Comparison of ENCODE assay signal across 13 mouse cellular contexts in the genomic region with DNA sequence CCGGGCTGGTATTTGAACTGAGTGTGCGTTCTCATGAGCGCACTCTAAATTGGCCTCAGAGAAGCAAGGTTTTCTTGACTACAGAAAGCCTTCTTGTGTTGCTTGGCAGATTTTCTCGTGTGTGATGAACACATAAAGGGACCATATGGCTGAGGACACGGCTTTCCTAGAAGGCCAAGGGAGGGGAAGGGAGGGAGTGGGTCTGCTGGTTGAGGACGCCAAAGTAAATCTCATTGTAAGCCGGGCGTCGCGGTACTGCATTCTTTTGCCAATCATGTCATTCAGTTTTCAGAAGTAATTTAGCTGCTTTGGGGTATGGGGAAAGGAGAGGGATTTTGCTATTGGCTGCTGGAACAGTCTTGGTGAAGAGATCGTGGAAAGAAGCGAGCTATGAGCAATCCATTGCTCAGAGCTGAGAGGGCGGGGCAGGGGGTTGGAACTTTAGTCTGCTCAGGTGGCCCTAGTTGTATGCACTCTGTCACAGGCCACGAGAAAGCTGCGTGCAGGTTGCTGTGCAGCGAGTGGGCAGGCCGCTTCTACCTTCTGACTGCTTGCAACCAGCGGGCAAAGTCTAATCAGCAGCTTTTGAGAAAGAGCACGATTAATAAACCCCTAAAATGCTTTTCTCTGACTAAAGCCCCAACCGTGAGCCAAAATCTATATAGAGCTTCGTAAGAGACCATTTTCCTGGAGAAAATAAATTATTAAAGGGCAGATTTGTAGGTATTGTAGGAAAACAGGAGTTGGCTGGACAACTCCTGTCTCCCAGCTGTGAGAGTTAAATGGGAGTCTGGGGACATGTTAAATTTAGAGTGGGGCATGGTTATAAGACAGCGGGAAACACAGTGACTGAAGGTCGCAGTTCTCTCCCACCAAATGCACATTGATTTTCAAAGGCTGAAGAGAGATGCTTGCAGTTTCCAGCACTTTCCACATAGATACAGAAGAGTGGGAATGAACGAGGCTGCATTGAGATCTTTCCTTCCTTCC.
DNase-seq lines count a peak whose midpoint lies in the region; ATAC-seq lines count a peak whose summit lies in the region.
"Had no signal": no experiment of that assay in that cellular context is flagged by ENCODE, and none has a peak within 500 bp of the region (broad histone marks: within the 10 kb centered on the region; RNA-seq: fewer than 3 reads in every experiment).

No protein-coding gene starts in this region.

- WGBS in embryonic facial prominence, embryonic 13.5 days = 63% methylated on average over 24 of the region's 24 CpGs
- 84% methylated on average over 24 of the region's 24 CpGs for WGBS in embryonic facial prominence, embryonic 10.5 days
- 73% methylated on average over 24 of the region's 24 CpGs for WGBS in liver, embryonic 16.5 days (ENCODE audit: insufficient replicate concordance)
- 72% methylated on average over 24 of the region's 24 CpGs for WGBS in liver, embryonic 12.5 days (ENCODE audit: insufficient replicate concordance)
- 72% methylated on average over 24 of the region's 24 CpGs for WGBS in intestine, embryonic 16.5 days

- no peak overlapping the region for H3K9ac ChIP-seq in embryonic facial prominence, embryonic 13.5 days
- H3K9ac ChIP-seq in liver, embryonic 16.5 days (ENCODE audit: low read depth, low read length) = no peak overlapping the region
- no peak overlapping the region for H3K9ac ChIP-seq in liver, embryonic 12.5 days
- no peak overlapping the region for H3K9ac ChIP-seq in intestine, embryonic 16.5 days (ENCODE audit: low read depth, low read length)

- DNase-seq in embryonic facial prominence, embryonic 10.5 days (ENCODE audit: low spot score) = no peak
- DNase-seq in retina, embryonic 14.5 days (ENCODE audit: low spot score) = peak; percentile 18
- DNase-seq in left cerebral cortex, postnatal 4 days = no peak
- no peak for DNase-seq in cerebellum, adult 8-10 months
- DNase-seq: adrenal gland, adult 8-10 months; cerebellum, adult 9-11 months; heart, adult 2 months; spleen, adult 18-20 months had no signal

- intact Hi-C loops in left cerebral cortex, postnatal 4 days (cut with DNase I) = no loop called here

- no peak overlapping the region for H3K27ac ChIP-seq in embryonic facial prominence, embryonic 13.5 days
- no peak overlapping the region for H3K27ac ChIP-seq in embryonic facial prominence, embryonic 10.5 days (replicated peaks)
- H3K27ac ChIP-seq in liver, embryonic 16.5 days (ENCODE audit: low read length) = no peak overlapping the region
- no peak overlapping the region for H3K27ac ChIP-seq in liver, embryonic 12.5 days
- H3K27ac ChIP-seq in intestine, embryonic 16.5 days (ENCODE audit: low read length) = no peak overlapping the region
- H3K27ac ChIP-seq: heart, adult 2 months had no signal

- H3K27me3 ChIP-seq in embryonic facial prominence, embryonic 13.5 days = no peaks in the 10 kb centered on the region
- H3K27me3 ChIP-seq in embryonic facial prominence, embryonic 10.5 days (replicated peaks; ENCODE audit: low read depth, poor library complexity, severe bottlenecking) = no peaks in the 10 kb centered on the region
- no peaks in the 10 kb centered on the region for H3K27me3 ChIP-seq in liver, embryonic 16.5 days (ENCODE audit: control insufficient read depth, insufficient read depth, low read depth, low read length)
- no peaks in the 10 kb centered on the region for H3K27me3 ChIP-seq in liver, embryonic 12.5 days (replicated peaks)
- H3K27me3 ChIP-seq in intestine, embryonic 16.5 days (replicated peaks; ENCODE audit: control insufficient read depth, insufficient read depth, low read length) = no peaks in the 10 kb centered on the region

- peak overlapping the region; percentile 32 for H3K4me2 ChIP-seq in embryonic facial prominence, embryonic 13.5 days
- H3K4me2 ChIP-seq in liver, embryonic 16.5 days (ENCODE audit: low read depth, low read length) = no peak overlapping the region
- H3K4me2 ChIP-seq in liver, embryonic 12.5 days = no peak overlapping the region
- H3K4me2 ChIP-seq in intestine, embryonic 16.5 days (ENCODE audit: low read depth, low read length) = peak overlapping the region; percentile 28; the same call in 1 of the 2 replicates

- peaks cover 9% of the 10 kb centered on the region for H3K4me1 ChIP-seq in embryonic facial prominence, embryonic 13.5 days
- peaks cover 7% of the 10 kb centered on the region for H3K4me1 ChIP-seq in embryonic facial prominence, embryonic 10.5 days
- no peaks in the 10 kb centered on the region for H3K4me1 ChIP-seq in liver, embryonic 16.5 days (ENCODE audit: control insufficient read depth, low read depth, low read length)
- H3K4me1 ChIP-seq in liver, embryonic 12.5 days = no peaks in the 10 kb centered on the region
- H3K4me1 ChIP-seq in intestine, embryonic 16.5 days (ENCODE audit: control insufficient read depth, insufficient read depth, low read length) = peaks cover 4% of the 10 kb centered on the region; the same call in 1 of the 2 replicates

- H3K4me3 ChIP-seq in embryonic facial prominence, embryonic 13.5 days = no peak overlapping the region
- no peak overlapping the region for H3K4me3 ChIP-seq in embryonic facial prominence, embryonic 10.5 days
- H3K4me3 ChIP-seq in liver, embryonic 16.5 days (ENCODE audit: low read depth, low read length) = no peak overlapping the region
- no peak overlapping the region for H3K4me3 ChIP-seq in liver, embryonic 12.5 days
- H3K4me3 ChIP-seq in intestine, embryonic 16.5 days (ENCODE audit: low read length) = no peak overlapping the region
- H3K4me3 ChIP-seq: erythroblast, embryonic 14.5 days; heart, adult 2 months had no signal

- no peaks in the 10 kb centered on the region for H3K9me3 ChIP-seq in embryonic facial prominence, embryonic 13.5 days
- H3K9me3 ChIP-seq in embryonic facial prominence, embryonic 10.5 days = no peaks in the 10 kb centered on the region
- H3K9me3 ChIP-seq in liver, embryonic 16.5 days (replicated peaks; ENCODE audit: control insufficient read depth, low read length) = no peaks in the 10 kb centered on the region
- no peaks in the 10 kb centered on the region for H3K9me3 ChIP-seq in liver, embryonic 12.5 days (replicated peaks)
- H3K9me3 ChIP-seq in intestine, embryonic 16.5 days (ENCODE audit: control insufficient read depth, low read length) = no peaks in the 10 kb centered on the region

- H3K36me3 ChIP-seq in embryonic facial prominence, embryonic 13.5 days = peaks cover 2% of the 10 kb centered on the region; the same call in 1 of the 2 replicates
- H3K36me3 ChIP-seq in embryonic facial prominence, embryonic 10.5 days (replicated peaks) = peaks cover 3% of the 10 kb centered on the region
- H3K36me3 ChIP-seq in liver, embryonic 16.5 days (ENCODE audit: control insufficient read depth, insufficient read depth) = no peaks in the 10 kb centered on the region
- no peaks in the 10 kb centered on the region for H3K36me3 ChIP-seq in liver, embryonic 12.5 days
- H3K36me3 ChIP-seq in intestine, embryonic 16.5 days (ENCODE audit: control insufficient read depth, insufficient read depth, low read length) = no peaks in the 10 kb centered on the region

- peak; percentile 37; the same call in 1 of the 2 replicates for ATAC-seq in embryonic facial prominence, embryonic 13.5 days (ENCODE audit: insufficient number of reproducible peaks, insufficient read depth, low FRiP score, low TSS enrichment, low read depth)
- peak; percentile 50; the same call in 1 of the 2 replicates for ATAC-seq in liver, embryonic 16.5 days (ENCODE audit: low read depth)
- ATAC-seq in liver, embryonic 12.5 days = no peak
- ATAC-seq in intestine, embryonic 16.5 days = peak; percentile 98

Comparison
In these comparisons a context has a peak if more than half of its experiments do, and no peak if none do; other contexts are left out.
1. H3K4me2 ChIP-seq: peak in embryonic facial prominence, embryonic 13.5 days (single experiment) and intestine, embryonic 16.5 days (single experiment); none in liver, embryonic 16.5 days (single experiment) and liver, embryonic 12.5 days (single experiment).